Mouse (Mus musculus) liver, adult 2 months (tissue): ENCODE measurements at regions not wholly inside any gene's neighbourhood (a gene's known extent, or its start where the extent isn't known, plus 50 kb on each side); places are given as distances from the start of the nearest gene placed in this dataset.

Source experiments
- CTCF ChIP-seq: fragments of 200-500 bp; IDR thresholded peaks from 2 replicates; pipeline ENCODE4 v1.5.1; 2011; ENCODE audit warnings: low read depth, low read length, control low read depth
- POLR2A ChIP-seq: fragments of 200-500 bp; IDR thresholded peaks from 2 replicates; pipeline ENCODE4 v1.6.1; 2011; ENCODE audit warnings: low read length, control low read depth; ENCODE audit not compliant: insufficient read depth; ENCODE audit errors: extremely low read depth

- TF ChIP-seq CTCF (no peak), POLR2A (no peak)
Observed at GRCm38 (mm10) chr7:71526152-71526551, 174.9 kb upstream of the Gm10295 start.
